Mouse (Mus musculus) embryonic facial prominence, embryonic 12.5 days (tissue): ENCODE data around the gene Jmjd8. TPM values are rescaled to one million over a fixed set of nuclear protein-coding genes. Genes with fewer than 3 reads are reported as not detected.

Experiments
- ATAC-seq: fragments of 200-750 bp; cut with Nextera tagmentation; 2 replicates; pipeline ENCODE4 v1.8.0; 2017; ENCODE audit not compliant: insufficient number of reproducible peaks, insufficient read depth, low FRiP score, low TSS enrichment
- H3K27ac ChIP-seq: fragments of 300-500 bp; sonication (generic); 2 replicates; pipeline ENCODE4 v1.5.1; 2016; ENCODE audit warnings: mild to moderate bottlenecking
- H3K27me3 ChIP-seq: fragments of 300-500 bp; sonication (generic); 2 replicates; pipeline ENCODE4 v1.6.1; 2016; ENCODE audit warnings: mild to moderate bottlenecking, moderate library complexity
- H3K36me3 ChIP-seq: fragments of 300-500 bp; sonication (generic); 2 replicates; pipeline ENCODE4 v1.6.1; 2016; ENCODE audit warnings: mild to moderate bottlenecking
- H3K4me1 ChIP-seq: fragments of 300-500 bp; sonication (generic); 2 replicates; pipeline ENCODE4 v1.6.1; 2016
- H3K4me2 ChIP-seq: fragments of 300-500 bp; sonication (generic); replicated peaks from 2 replicates; pipeline ENCODE4 v1.6.1; 2016; ENCODE audit warnings: mild to moderate bottlenecking, moderate library complexity
- H3K4me3 ChIP-seq: fragments of 300-500 bp; sonication (generic); 2 replicates; pipeline ENCODE4 v1.5.1; 2016; ENCODE audit warnings: mild to moderate bottlenecking
- H3K9ac ChIP-seq: fragments of 300-500 bp; sonication (generic); 2 replicates; pipeline ENCODE4 v1.6.1; 2016; ENCODE audit warnings: mild to moderate bottlenecking, moderate library complexity
- H3K9me3 ChIP-seq: fragments of 300-500 bp; sonication (generic); 2 replicates; pipeline ENCODE4 v1.6.1; 2016; ENCODE audit warnings: mild to moderate bottlenecking, moderate library complexity
- WGBS: fragments of 180-500 bp; shearing (Covaris S2); methylation state at CpG from one replicate; pipeline ENCODE4 v1.1.7; 2016; 5-methylcytosine and 5-hydroxymethylcytosine counted together
- polyA plus RNA-seq: library from polyadenylated mRNA; unstranded; fragments of >200 nt; fragmentation: Nextera tagmentation; extraction: Ambion mirVana; gene quantifications from 2 replicates; pipeline ENCODE4 v1.2.1, GENCODE M21; 2016

The Jmjd8 gene
- polyA plus RNA-seq, 1 experiment from 2014 or later = 57.0 TPM

DNA sequence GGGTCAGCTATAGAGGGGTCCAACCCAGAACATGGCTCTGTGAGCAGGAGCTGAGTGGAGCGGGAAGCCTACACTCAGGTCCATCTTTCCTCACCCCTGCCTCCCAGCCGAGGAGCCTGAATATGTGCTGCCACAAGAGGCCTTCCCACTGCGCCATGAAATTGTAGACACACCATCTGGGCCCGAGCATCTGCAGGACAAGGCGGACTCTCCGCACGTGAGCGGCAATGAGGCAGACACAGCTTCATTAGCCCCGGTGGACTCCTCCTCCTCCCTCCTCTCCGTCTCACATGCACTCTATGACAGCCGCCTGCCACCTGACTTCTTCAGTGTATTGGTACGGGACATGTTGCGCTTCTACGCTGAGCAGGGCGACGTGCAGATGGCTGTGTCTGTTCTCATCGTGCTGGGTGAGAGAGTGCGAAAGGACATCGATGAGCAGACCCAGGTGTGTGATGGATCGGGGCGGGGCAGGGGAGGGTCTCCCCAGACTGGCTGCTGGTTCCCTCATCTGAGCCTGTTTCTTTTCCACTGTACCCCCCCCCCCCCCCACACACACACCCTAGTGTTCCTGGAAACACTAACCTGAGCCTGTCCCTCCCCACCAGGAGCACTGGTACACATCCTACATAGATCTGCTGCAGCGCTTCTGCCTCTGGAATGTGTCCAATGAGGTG, 983 bp upstream of the Jmjd8 start:
- ATAC-seq = no peak
- Histone ChIP-seq H3K4me3 (peak overlapping the region; percentile 56), H3K4me2 (no peak overlapping the region; the same call in 1 of the 2 replicates), H3K36me3 (peaks cover 49% of the 10 kb centered on the region), H3K27ac (no peak overlapping the region), H3K9me3 (no peaks in the 10 kb centered on the region), H3K4me1 (peaks cover 56% of the 10 kb centered on the region), H3K27me3 (no peaks in the 10 kb centered on the region), H3K9ac (no peak overlapping the region)
- 89% methylated on average over 22 of the region's 22 CpGs for WGBS

DNA sequence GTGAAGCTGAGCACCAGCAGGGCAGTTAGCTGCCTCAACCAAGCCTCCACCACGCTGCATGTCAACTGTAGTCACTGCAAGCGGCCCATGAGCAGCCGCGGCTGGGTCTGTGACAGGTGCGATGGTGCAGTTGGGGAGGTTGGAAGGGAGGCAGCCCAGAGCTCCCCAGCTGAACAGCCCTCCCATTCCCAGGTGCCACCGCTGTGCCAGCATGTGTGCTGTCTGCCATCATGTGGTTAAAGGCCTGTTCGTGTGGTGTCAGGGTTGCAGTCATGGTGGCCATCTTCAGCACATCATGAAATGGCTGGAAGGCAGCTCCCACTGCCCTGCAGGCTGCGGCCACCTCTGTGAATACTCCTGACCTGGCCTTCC, 458 bp upstream of the Jmjd8 start:
- WGBS = 85% methylated on average over 8 of the region's 8 CpGs
- H3K9me3 ChIP-seq = no peaks in the 10 kb centered on the region
- no peaks in the 10 kb centered on the region for H3K27me3 ChIP-seq
- H3K4me1 ChIP-seq = peaks cover 56% of the 10 kb centered on the region
- no peak for ATAC-seq
- H3K27ac ChIP-seq = no peak overlapping the region
- H3K4me2 ChIP-seq = peak overlapping the region; percentile 88
- H3K9ac ChIP-seq = 0 out of 2 replicates have a peak overlapping the region, but pooled peaks have one; percentile 65
- peak overlapping the region; percentile 56 for H3K4me3 ChIP-seq
- H3K36me3 ChIP-seq = peaks cover 49% of the 10 kb centered on the region

DNA sequence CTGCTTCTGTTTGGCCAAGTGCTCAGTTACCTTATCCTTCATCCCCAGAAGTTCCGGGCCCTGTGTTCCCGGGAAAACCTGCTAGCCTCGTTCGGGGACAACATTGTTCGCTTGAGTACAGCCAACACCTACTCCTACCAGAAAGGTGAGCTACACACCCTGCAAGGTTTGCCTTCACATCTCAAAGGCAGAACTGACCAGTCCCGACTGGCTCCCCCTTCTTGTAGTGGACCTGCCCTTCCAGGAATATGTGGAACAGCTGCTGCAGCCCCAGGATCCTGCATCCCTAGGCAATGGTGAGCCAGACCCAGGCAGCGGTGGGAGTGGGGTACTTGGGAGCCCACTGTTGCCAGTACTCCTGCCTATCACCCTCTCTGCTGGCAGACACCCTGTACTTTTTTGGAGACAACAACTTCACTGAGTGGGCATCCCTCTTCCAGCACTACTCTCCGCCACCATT, 921 bp downstream of the Jmjd8 start:
- peak overlapping the region; percentile 89 for H3K27ac ChIP-seq

DNA sequence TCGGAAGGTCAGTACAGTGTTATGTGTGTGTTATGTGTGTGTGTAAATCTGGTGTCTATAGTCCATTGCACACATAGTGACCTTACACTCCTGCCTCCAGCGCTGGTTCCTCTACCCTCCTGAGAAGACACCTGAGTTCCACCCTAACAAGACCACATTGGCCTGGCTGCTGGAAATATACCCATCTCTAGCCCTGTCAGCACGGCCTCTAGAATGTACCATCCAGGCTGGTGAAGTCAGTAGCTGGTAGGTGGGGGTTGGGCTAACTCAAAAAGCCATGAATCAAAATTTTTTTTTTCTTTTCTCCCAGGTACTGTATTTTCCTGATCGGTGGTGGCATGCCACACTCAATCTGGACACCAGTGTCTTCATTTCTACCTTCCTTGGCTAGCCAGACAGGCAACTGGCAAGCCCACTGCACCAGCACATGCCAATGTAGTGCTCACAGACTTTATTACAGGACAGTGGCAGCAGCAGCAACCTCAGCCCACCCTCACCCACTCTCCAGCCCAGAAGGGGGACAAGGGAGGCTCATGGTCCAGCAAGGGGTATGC, 1.6 kb downstream of the Jmjd8 start:
- Histone ChIP-seq H3K36me3 (peaks cover 51% of the 10 kb centered on the region), H3K9me3 (no peaks in the 10 kb centered on the region), H3K4me3 (peak overlapping the region; percentile 56), H3K4me1 (peaks cover 58% of the 10 kb centered on the region), H3K4me2 (peak overlapping the region; percentile 88), H3K27ac (0 out of 2 replicates have a peak overlapping the region, but pooled peaks have one; percentile 89), H3K27me3 (no peaks in the 10 kb centered on the region), H3K9ac (peak overlapping the region; percentile 17; the same call in 1 of the 2 replicates)
- no peak for ATAC-seq
- WGBS = 95% methylated on average over 4 of the region's 4 CpGs

More for the DNA sequence above, 921 bp downstream of the Jmjd8 start:
- peaks cover 58% of the 10 kb centered on the region for H3K4me1 ChIP-seq
- H3K4me3 ChIP-seq = peak overlapping the region; percentile 56
- no peak for ATAC-seq
- peak overlapping the region; percentile 88 for H3K4me2 ChIP-seq
- peaks cover 49% of the 10 kb centered on the region for H3K36me3 ChIP-seq
- H3K9ac ChIP-seq = peak overlapping the region; percentile 65
- WGBS = 38% methylated on average over 8 of the region's 8 CpGs
- H3K27me3 ChIP-seq = no peaks in the 10 kb centered on the region
- no peaks in the 10 kb centered on the region for H3K9me3 ChIP-seq

DNA sequence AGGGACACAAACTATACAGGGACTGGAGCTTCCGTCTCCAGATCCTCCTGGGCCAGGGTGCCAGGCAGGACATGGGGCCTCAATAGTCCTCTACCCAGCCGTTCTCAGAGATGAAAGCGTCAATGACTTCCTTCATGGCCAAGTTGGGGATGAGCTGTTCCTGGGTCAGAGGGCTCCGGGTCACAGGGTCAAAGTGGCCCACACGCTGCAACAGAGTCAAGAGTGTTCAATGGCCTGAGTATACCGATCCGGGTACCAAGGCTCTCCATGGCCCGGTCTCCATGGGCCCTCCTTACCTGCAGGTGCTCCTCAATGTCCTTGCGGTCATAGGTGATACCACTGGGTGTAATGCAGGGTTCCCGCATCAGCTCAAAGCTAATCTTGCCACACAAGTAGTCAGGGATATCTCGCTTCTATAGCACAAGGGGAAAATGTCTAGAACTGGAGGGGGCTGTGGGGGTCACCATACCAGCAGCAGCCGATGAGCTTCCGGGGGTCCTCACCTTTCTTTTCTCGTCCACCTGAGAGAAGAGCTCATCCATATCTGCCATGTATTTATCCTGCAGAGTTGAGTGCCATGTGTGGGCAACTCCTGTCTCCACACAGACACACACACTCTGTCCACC, 2.3 kb downstream of the Jmjd8 start:
- Histone ChIP-seq H3K4me3 (peak overlapping the region; percentile 69), H3K27me3 (no peaks in the 10 kb centered on the region), H3K9ac (peak overlapping the region; percentile 17; the same call in 1 of the 2 replicates), H3K4me1 (peaks cover 60% of the 10 kb centered on the region), H3K4me2 (peak overlapping the region; percentile 79), H3K36me3 (peaks cover 53% of the 10 kb centered on the region), H3K9me3 (no peaks in the 10 kb centered on the region), H3K27ac (0 out of 2 replicates have a peak overlapping the region, but pooled peaks have one; percentile 18)
- ATAC-seq = no peak
- 82% methylated on average over 14 of the region's 14 CpGs for WGBS

DNA sequence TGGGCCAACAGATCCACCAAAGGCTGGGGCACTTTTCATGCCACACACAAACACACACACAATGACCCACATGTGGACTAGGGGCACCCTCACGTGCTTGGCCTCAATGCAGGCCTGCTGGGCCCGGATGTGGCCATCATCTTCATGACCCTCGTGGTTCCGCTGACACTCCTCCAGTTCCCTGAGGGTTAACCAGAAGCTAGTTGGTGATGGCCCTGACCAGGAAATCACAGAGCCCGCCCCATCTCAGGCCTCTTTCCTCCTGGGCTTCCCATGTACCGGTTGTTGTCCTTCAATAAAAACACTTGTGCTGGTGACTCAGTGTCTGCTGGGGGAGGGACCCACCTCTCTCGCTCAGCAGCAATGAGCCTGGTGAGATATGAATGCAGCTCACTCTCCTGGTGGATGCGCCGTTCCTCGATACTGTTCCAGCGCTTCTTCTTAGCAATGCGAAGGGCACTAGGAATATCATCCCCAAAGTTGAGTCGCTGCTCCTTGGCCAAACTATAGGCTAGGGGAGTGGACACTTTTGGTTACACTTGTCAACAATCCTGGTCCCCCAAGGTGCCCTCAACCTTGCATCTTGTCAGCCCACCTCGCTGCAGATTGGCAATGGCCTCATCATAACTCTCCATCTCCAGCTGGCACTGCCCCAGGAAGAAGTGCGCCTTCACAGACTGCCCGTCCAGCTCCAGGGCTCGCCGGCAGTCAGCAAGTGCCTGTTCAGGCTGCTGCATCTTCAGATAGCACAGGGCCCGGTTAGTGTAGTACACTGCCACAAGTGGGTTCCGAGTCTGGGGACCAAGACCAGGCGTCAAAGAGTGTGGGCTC, 3.0 kb downstream of the Jmjd8 start:
- Histone ChIP-seq H3K36me3 (peaks cover 46% of the 10 kb centered on the region), H3K4me3 (peak overlapping the region; percentile 69), H3K9ac (peak overlapping the region; percentile 87), H3K27me3 (no peaks in the 10 kb centered on the region), H3K4me1 (peaks cover 68% of the 10 kb centered on the region), H3K27ac (peak overlapping the region; percentile 89), H3K9me3 (no peaks in the 10 kb centered on the region), H3K4me2 (peak overlapping the region; percentile 79)
- no peak for ATAC-seq
- 62% methylated on average over 21 of the region's 21 CpGs for WGBS

DNA sequence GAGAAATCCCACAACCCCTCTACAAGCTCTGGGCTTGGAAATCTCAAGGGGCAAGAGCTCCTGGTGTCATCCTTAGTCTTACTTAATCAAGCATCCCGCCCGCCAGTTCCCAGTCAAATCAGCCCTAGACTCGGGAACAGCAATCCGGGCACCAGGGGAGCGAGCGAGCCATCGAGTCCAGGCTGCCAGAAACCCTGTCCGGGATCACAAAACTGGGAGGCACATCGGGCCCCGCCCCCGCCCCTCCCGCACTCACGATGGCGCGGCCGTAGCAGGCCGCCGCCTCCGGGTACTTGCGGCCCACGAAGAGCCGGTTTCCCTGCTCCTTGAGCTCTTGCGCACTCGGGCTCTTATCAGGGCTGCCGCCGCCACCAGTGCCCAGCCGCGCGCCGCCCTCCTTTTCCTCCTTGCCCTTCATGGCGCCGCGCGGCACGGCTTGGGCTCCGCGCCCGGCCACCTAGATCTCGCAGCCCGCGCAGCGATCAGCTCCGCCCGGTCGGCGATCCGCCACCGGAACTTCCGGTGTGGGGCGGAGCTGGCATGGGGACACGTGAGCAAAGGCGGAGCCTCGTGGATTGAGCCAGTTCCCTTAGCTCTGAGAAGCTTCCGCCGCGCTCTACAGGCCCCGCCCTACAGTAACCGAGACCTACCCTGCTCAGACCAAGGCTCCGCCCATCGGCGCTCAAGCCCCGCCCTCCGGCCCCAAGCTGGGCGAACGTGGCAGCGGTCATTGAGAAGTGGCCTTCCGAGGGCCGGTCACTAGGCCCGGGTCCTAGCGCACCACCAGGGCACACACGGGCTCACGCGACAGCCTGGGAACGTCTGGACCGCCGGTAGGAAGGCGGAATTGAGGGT, 4.0 kb downstream of the Jmjd8 start:
- peak overlapping the region; percentile 79 for H3K4me2 ChIP-seq
- under 1% methylated on average over 77 of the region's 77 CpGs for WGBS
- H3K27ac ChIP-seq = peak overlapping the region; percentile 89
- H3K36me3 ChIP-seq = peaks cover 38% of the 10 kb centered on the region
- peak; percentile 82 for ATAC-seq
- no peaks in the 10 kb centered on the region for H3K27me3 ChIP-seq
- H3K9ac ChIP-seq = peak overlapping the region; percentile 87
- H3K4me3 ChIP-seq = peak overlapping the region; percentile 69
- peaks cover 76% of the 10 kb centered on the region for H3K4me1 ChIP-seq
- no peaks in the 10 kb centered on the region for H3K9me3 ChIP-seq

DNA sequence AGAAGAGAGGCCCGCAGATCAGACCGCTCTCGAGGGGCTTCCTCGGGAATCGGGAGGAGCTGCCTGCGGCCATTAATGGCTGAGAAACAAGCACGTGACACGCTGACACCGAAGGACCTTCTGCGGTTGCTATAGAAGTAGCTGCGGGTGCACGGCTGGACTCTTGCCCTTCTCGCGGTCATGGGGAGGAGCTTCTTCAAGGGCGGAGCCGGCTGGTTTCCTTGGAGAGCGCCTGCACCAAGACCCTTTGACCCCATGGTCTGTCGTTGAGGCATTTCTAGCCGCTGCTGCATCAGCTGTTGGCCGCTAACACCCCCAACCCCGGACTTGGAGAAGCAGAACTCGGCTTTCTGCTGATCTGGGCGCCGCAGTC, 4.6 kb downstream of the Jmjd8 start, which contains the start of gene Stub1:
Stub1 (minus strand) TSS at position 114 of the 373 bp plus-strand sequence.
- no peaks in the 10 kb centered on the region for H3K9me3 ChIP-seq
- H3K36me3 ChIP-seq = peaks cover 38% of the 10 kb centered on the region
- H3K4me2 ChIP-seq = peak within 1 kb of the TSS; percentile 79
- H3K4me3 ChIP-seq = peak within 1 kb of the TSS; percentile 69
- peaks cover 72% of the 10 kb centered on the region for H3K4me1 ChIP-seq
- H3K27me3 ChIP-seq = no peaks in the 10 kb centered on the region
- peak; percentile 24 for ATAC-seq
- H3K27ac ChIP-seq = peak within 1 kb of the TSS; percentile 89
- peak within 1 kb of the TSS; percentile 87 for H3K9ac ChIP-seq
- WGBS = 0% methylated on average over 24 of the region's 24 CpGs

DNA sequence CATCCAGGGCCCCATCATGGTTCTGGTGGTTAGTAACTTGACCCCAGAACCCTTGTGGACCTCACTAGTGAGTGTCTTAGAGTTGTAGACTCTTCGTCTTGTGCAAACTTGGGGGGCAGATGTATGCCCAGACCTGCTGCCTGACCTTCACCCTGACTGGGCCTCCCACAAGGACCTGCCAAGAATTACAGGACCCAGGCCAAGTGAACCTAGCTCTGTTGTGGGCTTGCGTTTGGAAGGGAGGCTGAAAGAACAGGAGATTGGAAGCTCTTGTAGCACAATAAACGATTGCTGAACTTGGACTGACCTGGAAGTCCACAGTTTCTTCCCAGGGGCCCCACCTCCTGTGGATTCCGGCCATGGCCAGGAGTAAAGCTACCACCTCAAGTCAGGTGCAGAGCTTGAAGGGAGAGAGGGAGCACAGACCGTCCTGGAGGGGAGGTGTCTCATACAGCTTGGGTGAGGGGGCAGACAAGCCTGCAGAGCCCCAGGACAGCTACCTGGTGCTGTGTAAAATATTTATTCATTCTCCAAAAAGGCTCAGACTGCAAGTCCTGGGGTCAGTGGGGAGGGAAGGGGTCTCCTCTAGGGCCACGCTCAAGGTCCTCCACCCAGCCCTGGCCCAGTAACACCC, 5.4 kb downstream of the Jmjd8 start:
- Histone ChIP-seq H3K9me3 (no peaks in the 10 kb centered on the region), H3K4me1 (peaks cover 69% of the 10 kb centered on the region), H3K27ac (peak overlapping the region; percentile 89), H3K4me3 (peak overlapping the region; percentile 69), H3K4me2 (peak overlapping the region; percentile 79), H3K27me3 (no peaks in the 10 kb centered on the region), H3K36me3 (peaks cover 42% of the 10 kb centered on the region), H3K9ac (peak overlapping the region; percentile 87)
- WGBS = 39% methylated on average over 6 of the region's 6 CpGs
- no peak for ATAC-seq

DNA sequence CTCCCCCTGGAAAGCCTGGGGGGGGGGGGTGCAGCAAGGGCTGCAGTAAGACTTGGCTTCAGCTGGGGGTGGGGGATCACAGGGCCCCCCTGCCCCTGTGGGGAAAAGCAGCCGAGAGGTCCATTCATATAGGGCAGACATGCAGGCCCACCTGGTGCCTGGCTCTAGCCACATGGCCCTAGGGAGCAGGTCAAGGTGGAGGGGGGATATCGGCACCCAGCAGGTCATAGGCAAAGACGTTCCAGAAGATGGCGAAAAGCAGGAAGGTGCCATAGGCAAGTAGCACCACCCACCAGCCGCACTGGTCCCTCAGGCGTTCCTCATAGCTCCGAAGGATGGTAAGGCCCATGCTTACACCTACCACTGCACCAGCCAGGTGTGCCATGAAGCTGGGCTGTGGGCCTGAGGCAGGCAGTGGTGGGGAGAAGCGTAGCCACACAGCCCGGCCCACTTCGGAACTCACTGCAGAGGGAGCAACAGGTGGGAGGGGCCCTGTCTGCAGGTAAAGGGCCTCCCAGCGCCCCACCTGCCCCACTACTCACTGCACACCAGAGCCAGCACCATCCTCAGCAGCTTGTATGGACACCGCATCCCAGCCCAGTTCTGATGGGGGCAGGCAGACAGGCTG, 6.0 kb downstream of the Jmjd8 start:
- no peaks in the 10 kb centered on the region for H3K27me3 ChIP-seq
- no peak for ATAC-seq
- 92% methylated on average over 12 of the region's 12 CpGs for WGBS
- H3K9me3 ChIP-seq = no peaks in the 10 kb centered on the region
- peak overlapping the region; percentile 79 for H3K4me2 ChIP-seq
- peak overlapping the region; percentile 69 for H3K4me3 ChIP-seq
- H3K9ac ChIP-seq = peak overlapping the region; percentile 87
- no peak overlapping the region for H3K27ac ChIP-seq
- peaks cover 65% of the 10 kb centered on the region for H3K4me1 ChIP-seq
- peaks cover 49% of the 10 kb centered on the region for H3K36me3 ChIP-seq
